Mouse (Mus musculus): ENCODE data around the gene Amer3.
"Not testable (repeated sequence)": the region's sequence is repeated elsewhere in the genome, so short reads cannot be mapped to it uniquely, and the experiment has no call there.

Gene Amer3

DNA sequence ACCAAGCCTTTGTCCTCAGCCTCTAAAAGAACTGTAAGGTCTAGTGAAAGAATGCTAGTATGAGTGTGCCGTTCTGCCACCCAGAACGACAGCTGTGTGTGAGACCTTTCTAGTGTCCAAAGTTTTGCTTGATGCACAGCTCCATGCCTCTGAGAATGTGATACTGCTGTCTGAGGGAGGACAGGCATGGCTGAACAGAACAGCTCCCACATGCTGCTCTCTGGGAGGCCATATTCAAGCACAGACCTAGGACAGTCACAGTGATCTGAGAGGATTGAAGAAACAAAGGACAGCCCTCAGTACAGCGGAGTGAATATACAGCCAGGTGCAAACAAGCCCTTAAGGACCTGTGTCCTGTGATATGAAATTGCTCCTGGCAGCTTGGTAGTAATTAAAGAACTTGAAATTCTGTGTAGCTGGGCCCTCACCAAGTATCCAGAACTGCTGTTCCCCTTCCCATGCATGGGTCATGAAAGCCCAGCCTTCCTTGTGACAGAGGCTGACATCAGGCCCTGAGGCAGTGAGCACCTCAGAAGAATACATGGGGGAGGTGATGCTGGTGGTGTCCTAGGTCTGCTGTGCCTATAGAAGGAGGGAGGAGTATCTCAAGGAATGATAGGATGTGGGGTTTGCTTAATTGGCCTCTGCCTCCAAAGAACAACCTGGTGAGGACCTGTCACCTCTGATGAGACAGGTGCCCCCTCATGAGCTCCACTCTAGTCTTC is 22.0 kb downstream of the Amer3 start:
- DNase-seq = no peak

DNA sequence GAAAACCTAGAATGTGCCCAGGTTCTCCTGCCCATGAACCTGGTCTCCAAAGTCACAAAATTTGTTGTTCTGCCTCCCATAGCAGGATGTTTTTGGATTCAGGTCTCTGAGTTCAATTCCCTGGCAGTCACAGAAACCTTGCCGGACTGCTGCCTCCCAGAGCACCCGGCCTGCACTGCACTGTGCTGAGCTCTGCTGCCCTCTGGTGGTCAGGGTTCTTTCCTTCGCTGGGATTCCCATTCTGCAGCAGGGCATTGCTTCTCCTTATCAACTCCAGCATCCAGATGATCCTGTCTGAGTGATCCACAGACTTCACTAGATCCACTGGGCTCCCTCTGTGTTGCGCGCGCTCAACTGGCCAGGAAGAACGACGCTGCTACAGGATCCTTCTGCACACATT is 22.9 kb downstream of the Amer3 start:
- DNase-seq = peak; percentile 85 to 86

DNA sequence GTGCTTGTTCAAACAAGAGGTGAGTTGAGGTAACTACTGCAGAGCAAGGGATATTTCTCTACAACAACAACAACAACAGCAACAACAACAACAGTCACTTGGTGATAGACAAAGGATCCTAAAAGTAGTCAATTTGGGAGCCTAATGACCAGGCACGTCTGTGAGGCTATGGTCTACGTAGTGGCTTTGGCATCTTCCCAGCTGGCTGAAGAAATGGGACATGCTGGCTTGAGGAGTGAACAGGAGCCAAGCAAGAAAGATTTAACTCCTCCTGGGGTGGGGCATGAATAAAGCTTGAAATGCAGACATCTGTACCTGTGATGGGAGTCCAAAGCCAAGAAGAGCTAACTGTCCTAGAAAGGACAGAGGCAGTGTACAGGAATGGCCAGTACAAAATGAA is 34.3 kb downstream of the Amer3 start:
- DNase-seq = no peak

DNA sequence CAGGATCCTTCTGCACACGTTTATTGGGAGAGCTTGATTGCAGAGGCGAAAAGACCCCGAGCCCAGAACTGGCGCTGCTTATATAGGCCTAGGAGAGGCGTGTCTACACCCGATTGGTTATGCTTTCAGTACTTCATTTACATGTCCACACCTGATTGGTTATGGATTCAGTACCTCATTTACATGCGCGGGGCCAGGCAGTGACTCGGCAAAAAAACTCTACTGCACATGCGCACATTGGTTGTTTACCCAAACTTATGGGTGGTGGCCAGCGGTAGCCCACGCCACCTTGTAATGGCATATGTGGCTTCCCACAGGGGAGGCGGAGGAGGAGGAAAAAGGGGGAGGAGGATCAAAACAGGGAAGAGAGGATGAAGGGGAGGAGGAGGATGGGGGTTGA is 40.7 kb downstream of the Amer3 start:
- not testable (repeated sequence) for DNase-seq

DNA sequence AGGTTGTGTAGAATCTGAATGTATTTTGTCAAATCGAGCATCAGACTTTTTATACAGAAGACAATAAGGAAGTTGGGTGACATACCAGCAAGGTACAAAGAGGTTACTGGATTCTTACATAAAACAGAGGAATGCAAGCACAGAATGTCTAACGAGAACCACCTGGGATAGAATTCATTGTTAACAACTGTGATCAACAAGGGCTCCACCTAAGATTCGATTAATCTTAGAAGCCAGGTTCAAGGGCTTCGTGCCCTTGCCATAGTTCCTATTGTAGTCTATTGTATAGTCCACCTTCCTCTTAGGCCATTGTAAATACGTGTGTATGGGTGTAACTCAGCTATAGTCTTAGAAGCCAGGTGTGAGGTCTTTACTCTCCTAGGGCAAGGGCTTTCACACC is 41.3 kb downstream of the Amer3 start:
- not testable (repeated sequence) for DNase-seq

DNA sequence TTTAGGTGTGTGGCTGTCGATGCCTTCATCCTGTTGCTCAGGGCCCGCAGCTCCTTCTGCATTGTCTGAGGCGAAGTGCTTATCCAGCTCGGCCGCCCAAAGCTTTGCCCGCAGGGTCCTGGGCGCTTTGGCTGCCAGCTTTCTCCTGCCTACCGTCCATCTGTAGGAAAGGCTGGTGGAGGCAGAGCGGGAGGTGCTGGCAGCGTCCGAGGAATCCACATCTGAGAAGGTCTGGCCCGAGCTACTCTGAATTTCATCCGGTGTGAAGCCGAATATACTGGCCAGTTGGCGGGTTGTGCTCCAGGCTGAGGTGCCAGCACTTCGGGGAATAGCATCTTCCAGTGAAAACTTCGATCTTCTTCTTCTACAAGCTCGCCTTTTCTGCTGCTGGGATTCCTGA is 56.3 kb downstream of the Amer3 start:
- peak in 1 of 2 experiments; percentile 6 for DNase-seq
